In genomic region chr1:92949426-92949825, GRCm38 (mm10) we compare ENCODE assay signal across 8 mouse cellular contexts. TPM values are rescaled to one million over a fixed set of nuclear protein-coding genes. Genes with fewer than 3 reads are reported as not detected.
DNase-seq lines count a peak whose midpoint lies in the region; ATAC-seq and TF ChIP-seq lines count a peak whose summit lies in the region.

No protein-coding gene starts in this region.

- no peak overlapping the region for H3K27ac ChIP-seq in forebrain, postnatal 0 days (ENCODE audit: low read depth, low read length)
- no peak overlapping the region for H3K27ac ChIP-seq in forebrain, embryonic 10.5 days
- H3K27ac ChIP-seq in midbrain, postnatal 0 days (ENCODE audit: low read depth, low read length), result no peak overlapping the region
- no peak overlapping the region for H3K27ac ChIP-seq in midbrain, embryonic 10.5 days (replicated peaks)
- no peak overlapping the region for H3K27ac ChIP-seq in embryonic facial prominence, embryonic 10.5 days (replicated peaks)
- H3K27ac ChIP-seq in small intestine, adult 2 months (ENCODE audit: insufficient read depth, low read depth, low read length), result peak overlapping the region; percentile 65

- no peaks in the 10 kb centered on the region for H3K9me3 ChIP-seq in forebrain, postnatal 0 days (ENCODE audit: low read length)
- H3K9me3 ChIP-seq in forebrain, embryonic 10.5 days, result no peaks in the 10 kb centered on the region
- no peaks in the 10 kb centered on the region for H3K9me3 ChIP-seq in midbrain, postnatal 0 days (ENCODE audit: low read length)
- H3K9me3 ChIP-seq in midbrain, embryonic 10.5 days (replicated peaks), result no peaks in the 10 kb centered on the region
- no peaks in the 10 kb centered on the region for H3K9me3 ChIP-seq in embryonic facial prominence, embryonic 10.5 days

- no peaks in the 10 kb centered on the region for H3K27me3 ChIP-seq in forebrain, postnatal 0 days (ENCODE audit: insufficient read depth, low read length)
- H3K27me3 ChIP-seq in forebrain, embryonic 10.5 days (ENCODE audit: poor library complexity, severe bottlenecking), result no peaks in the 10 kb centered on the region
- H3K27me3 ChIP-seq in midbrain, postnatal 0 days (ENCODE audit: insufficient read depth, low read length), result no peaks in the 10 kb centered on the region
- no peaks in the 10 kb centered on the region for H3K27me3 ChIP-seq in midbrain, embryonic 10.5 days (ENCODE audit: low read depth, poor library complexity, severe bottlenecking)
- H3K27me3 ChIP-seq in embryonic facial prominence, embryonic 10.5 days (replicated peaks; ENCODE audit: low read depth, poor library complexity, severe bottlenecking), result no peaks in the 10 kb centered on the region
- no peaks in the 10 kb centered on the region for H3K27me3 ChIP-seq in small intestine, adult 2 months (ENCODE audit: control insufficient read depth, insufficient read depth, low read length)

- no peak; the same call in 1 of the 2 replicates for TF ChIP-seq POLR2A in small intestine, adult 2 months (IDR thresholded peaks at IDR 0.05; ENCODE audit: low read depth, low read length)

- H3K4me3 ChIP-seq in forebrain, postnatal 0 days (ENCODE audit: low read depth, low read length), result no peak overlapping the region
- H3K4me3 ChIP-seq in forebrain, embryonic 10.5 days, result no peak overlapping the region
- no peak overlapping the region for H3K4me3 ChIP-seq in midbrain, postnatal 0 days (ENCODE audit: low read depth, low read length)
- H3K4me3 ChIP-seq in midbrain, embryonic 10.5 days, result no peak overlapping the region
- H3K4me3 ChIP-seq in embryonic facial prominence, embryonic 10.5 days, result no peak overlapping the region
- peak overlapping the region; percentile 68 for H3K4me3 ChIP-seq in small intestine, adult 2 months (ENCODE audit: low read depth, low read length)

- TF ChIP-seq CTCF in forebrain, postnatal 0 days (IDR thresholded peaks at IDR 0.05; ENCODE audit: low read depth), result peak; percentile 51
- peak; percentile 60 for TF ChIP-seq CTCF in midbrain, postnatal 0 days (IDR thresholded peaks at IDR 0.05)
- peak; percentile 60; the same call in 1 of the 2 replicates for TF ChIP-seq CTCF in small intestine, adult 2 months (IDR thresholded peaks at IDR 0.05; ENCODE audit: extremely low read depth, insufficient read length, insufficient replicate concordance, low read depth, low read length)

- no peaks in the 10 kb centered on the region for H3K4me1 ChIP-seq in forebrain, postnatal 0 days (ENCODE audit: insufficient read depth)
- no peaks in the 10 kb centered on the region for H3K4me1 ChIP-seq in forebrain, embryonic 10.5 days
- H3K4me1 ChIP-seq in midbrain, postnatal 0 days (ENCODE audit: insufficient read depth, low read length), result no peaks in the 10 kb centered on the region
- no peaks in the 10 kb centered on the region for H3K4me1 ChIP-seq in midbrain, embryonic 10.5 days
- no peaks in the 10 kb centered on the region for H3K4me1 ChIP-seq in embryonic facial prominence, embryonic 10.5 days
- peaks cover 14% of the 10 kb centered on the region; the same call in 1 of the 2 replicates for H3K4me1 ChIP-seq in small intestine, adult 2 months (ENCODE audit: control insufficient read depth, insufficient read depth, insufficient read length, low read length)

- no peak for DNase-seq in forebrain, postnatal 0 days
- no peak for DNase-seq in forebrain, embryonic 10.5 days (ENCODE audit: extremely low spot score, low spot score)
- DNase-seq in midbrain, postnatal 0 days (ENCODE audit: low spot score), result no peak
- DNase-seq in midbrain, embryonic 10.5 days (ENCODE audit: low spot score), result no peak
- peak; percentile 29 for DNase-seq in embryonic facial prominence, embryonic 10.5 days (ENCODE audit: low spot score)
- DNase-seq in frontal cortex, postnatal 25 days (ENCODE audit: low spot score in 2 of 2), result no peak
- DNase-seq in layer of hippocampus, postnatal 25 days (ENCODE audit: extremely low spot score in 1 of 2, low spot score in 1 of 2), result no peak

- H3K36me3 ChIP-seq in forebrain, postnatal 0 days (ENCODE audit: insufficient read depth), result peaks cover 55% of the 10 kb centered on the region
- H3K36me3 ChIP-seq in forebrain, embryonic 10.5 days (replicated peaks), result peaks cover 55% of the 10 kb centered on the region
- peaks cover 48% of the 10 kb centered on the region for H3K36me3 ChIP-seq in midbrain, postnatal 0 days (ENCODE audit: insufficient read depth, low read length)
- H3K36me3 ChIP-seq in midbrain, embryonic 10.5 days, result peaks cover 53% of the 10 kb centered on the region
- H3K36me3 ChIP-seq in embryonic facial prominence, embryonic 10.5 days (replicated peaks), result peaks cover 56% of the 10 kb centered on the region
- peaks cover 23% of the 10 kb centered on the region for H3K36me3 ChIP-seq in small intestine, adult 2 months (ENCODE audit: control insufficient read depth, insufficient read depth, low read length)

- 60% methylated on average over 6 of the region's 6 CpGs for WGBS in forebrain, postnatal 0 days
- WGBS in forebrain, embryonic 10.5 days, result 65% methylated on average over 6 of the region's 6 CpGs
- WGBS in midbrain, postnatal 0 days, result 63% methylated on average over 6 of the region's 6 CpGs
- 64% methylated on average over 6 of the region's 6 CpGs for WGBS in midbrain, embryonic 10.5 days
- 66% methylated on average over 6 of the region's 6 CpGs for WGBS in embryonic facial prominence, embryonic 10.5 days
- 34% methylated on average over 6 of the region's 6 CpGs for WGBS in small intestine, adult 2 months

- H3K9ac ChIP-seq in forebrain, postnatal 0 days, result no peak overlapping the region
- no peak overlapping the region for H3K9ac ChIP-seq in midbrain, postnatal 0 days (replicated peaks; ENCODE audit: low read length, poor library complexity, severe bottlenecking)

- no peak overlapping the region for H3K4me2 ChIP-seq in forebrain, postnatal 0 days (ENCODE audit: low read depth)
- no peak overlapping the region for H3K4me2 ChIP-seq in midbrain, postnatal 0 days (ENCODE audit: low read depth, low read length, poor library complexity, severe bottlenecking)

- no peak for ATAC-seq in forebrain, postnatal 0 days
- no peak for ATAC-seq in midbrain, postnatal 0 days (ENCODE audit: low FRiP score)

RNA-seq across cellular contexts. Expression of gene Gpr35, which starts 1.2 kb away (rescaled TPM):
- total RNA-seq in forebrain, postnatal 0 days (2014; rRNA removed), result 0.38 and 1.8 TPM in 2 replicates
- 0.28 and 0.44 TPM in 2 replicates for polyA plus RNA-seq in forebrain, postnatal 0 days (2015; fragmentation: Nextera tagmentation; extraction: Ambion mirVana)
- polyA plus RNA-seq in forebrain, embryonic 10.5 days (2016; fragmentation: Nextera tagmentation; extraction: Ambion mirVana), result 0.05 and 0.14 TPM in 2 replicates
- total RNA-seq in midbrain, postnatal 0 days (2014; rRNA removed), result 0.76 and 0.88 TPM in 2 replicates
- polyA plus RNA-seq in midbrain, postnatal 0 days (2015; fragmentation: Nextera tagmentation; extraction: Ambion mirVana), result 0.36 and 0.73 TPM in 2 replicates
- polyA plus RNA-seq in midbrain, embryonic 10.5 days (2016; fragmentation: Nextera tagmentation; extraction: Ambion mirVana), result 0.36 and 0.39 TPM in 2 replicates
- 0.13 and 0.19 TPM in 2 replicates for polyA plus RNA-seq in embryonic facial prominence, embryonic 10.5 days (2016; fragmentation: Nextera tagmentation; extraction: Ambion mirVana)
- polyA plus RNA-seq in small intestine, adult 2 months (2012; rRNA removed), result 16.4 and 25.9 TPM in 2 replicates
- total RNA-seq in layer of hippocampus, postnatal 25 days (2021), result under 1 TPM; 0.37 to 0.87 TPM

RNA-seq across cellular contexts. Expression of gene Capn10, which starts 15.2 kb away (rescaled TPM):
- total RNA-seq in forebrain, postnatal 0 days (2014; rRNA removed), result 84.2 and 97.3 TPM in 2 replicates
- polyA plus RNA-seq in forebrain, postnatal 0 days (2015; fragmentation: Nextera tagmentation; extraction: Ambion mirVana), result 47.7 and 56.7 TPM in 2 replicates
- polyA plus RNA-seq in forebrain, embryonic 10.5 days (2016; fragmentation: Nextera tagmentation; extraction: Ambion mirVana), result 37.3 and 42.7 TPM in 2 replicates
- total RNA-seq in midbrain, postnatal 0 days (2014; rRNA removed), result 84.7 and 101 TPM in 2 replicates
- polyA plus RNA-seq in midbrain, postnatal 0 days (2015; fragmentation: Nextera tagmentation; extraction: Ambion mirVana), result 52.8 and 55.6 TPM in 2 replicates
- polyA plus RNA-seq in midbrain, embryonic 10.5 days (2016; fragmentation: Nextera tagmentation; extraction: Ambion mirVana), result 43.1 and 50.8 TPM in 2 replicates
- polyA plus RNA-seq in embryonic facial prominence, embryonic 10.5 days (2016; fragmentation: Nextera tagmentation; extraction: Ambion mirVana), result 37.7 and 42.0 TPM in 2 replicates
- polyA plus RNA-seq in small intestine, adult 2 months (2012; rRNA removed), result 13.7 and 29.0 TPM in 2 replicates
- total RNA-seq in layer of hippocampus, postnatal 25 days (2021), result 10 to 100 TPM; 40.8 to 49.5 TPM

RNA-seq across cellular contexts. Expression of gene Rnpepl1, which starts 38.8 kb away (rescaled TPM):
- total RNA-seq in forebrain, postnatal 0 days (2014; rRNA removed), result 36.8 and 37.5 TPM in 2 replicates
- 21.3 and 25.3 TPM in 2 replicates for polyA plus RNA-seq in forebrain, postnatal 0 days (2015; fragmentation: Nextera tagmentation; extraction: Ambion mirVana)
- 21.2 and 22.7 TPM in 2 replicates for polyA plus RNA-seq in forebrain, embryonic 10.5 days (2016; fragmentation: Nextera tagmentation; extraction: Ambion mirVana)
- total RNA-seq in midbrain, postnatal 0 days (2014; rRNA removed), result 37.2 and 39.3 TPM in 2 replicates
- polyA plus RNA-seq in midbrain, postnatal 0 days (2015; fragmentation: Nextera tagmentation; extraction: Ambion mirVana), result 28.0 and 29.6 TPM in 2 replicates
- polyA plus RNA-seq in midbrain, embryonic 10.5 days (2016; fragmentation: Nextera tagmentation; extraction: Ambion mirVana), result 20.1 and 22.9 TPM in 2 replicates
- polyA plus RNA-seq in embryonic facial prominence, embryonic 10.5 days (2016; fragmentation: Nextera tagmentation; extraction: Ambion mirVana), result 26.4 and 28.0 TPM in 2 replicates
- 240 and 410 TPM in 2 replicates for polyA plus RNA-seq in small intestine, adult 2 months (2012; rRNA removed)
- total RNA-seq in layer of hippocampus, postnatal 25 days (2021), result 10 to 100 TPM; 33.9 to 47.9 TPM

RNA-seq across cellular contexts. Expression of gene Dusp28, which starts 42.6 kb away (rescaled TPM):
- 17.4 and 25.7 TPM in 2 replicates for total RNA-seq in forebrain, postnatal 0 days (2014; rRNA removed)
- 22.3 and 24.0 TPM in 2 replicates for polyA plus RNA-seq in forebrain, postnatal 0 days (2015; fragmentation: Nextera tagmentation; extraction: Ambion mirVana)
- 14.3 and 14.8 TPM in 2 replicates for polyA plus RNA-seq in forebrain, embryonic 10.5 days (2016; fragmentation: Nextera tagmentation; extraction: Ambion mirVana)
- 30.2 and 34.8 TPM in 2 replicates for total RNA-seq in midbrain, postnatal 0 days (2014; rRNA removed)
- 24.6 and 25.4 TPM in 2 replicates for polyA plus RNA-seq in midbrain, postnatal 0 days (2015; fragmentation: Nextera tagmentation; extraction: Ambion mirVana)
- polyA plus RNA-seq in midbrain, embryonic 10.5 days (2016; fragmentation: Nextera tagmentation; extraction: Ambion mirVana), result 14.0 and 14.7 TPM in 2 replicates
- polyA plus RNA-seq in embryonic facial prominence, embryonic 10.5 days (2016; fragmentation: Nextera tagmentation; extraction: Ambion mirVana), result 11.0 and 11.9 TPM in 2 replicates
- 21.5 and 29.9 TPM in 2 replicates for polyA plus RNA-seq in small intestine, adult 2 months (2012; rRNA removed)
- 10 to 100 TPM; 12.8 to 13.0 TPM for total RNA-seq in layer of hippocampus, postnatal 25 days (2021)

RNA-seq across cellular contexts. Expression of gene Ankmy1, which starts 46.7 kb away (rescaled TPM):
- total RNA-seq in forebrain, postnatal 0 days (2014; rRNA removed), result 0.33 and 0.46 TPM in 2 replicates
- polyA plus RNA-seq in forebrain, postnatal 0 days (2015; fragmentation: Nextera tagmentation; extraction: Ambion mirVana), result 0.24 and 0.27 TPM in 2 replicates
- polyA plus RNA-seq in forebrain, embryonic 10.5 days (2016; fragmentation: Nextera tagmentation; extraction: Ambion mirVana), result 0.34 and 0.90 TPM in 2 replicates
- 0.28 TPM in 1 of 2 replicates, not detected in the other for total RNA-seq in midbrain, postnatal 0 days (2014; rRNA removed)
- 0.39 and 0.56 TPM in 2 replicates for polyA plus RNA-seq in midbrain, postnatal 0 days (2015; fragmentation: Nextera tagmentation; extraction: Ambion mirVana)
- 0.30 and 0.35 TPM in 2 replicates for polyA plus RNA-seq in midbrain, embryonic 10.5 days (2016; fragmentation: Nextera tagmentation; extraction: Ambion mirVana)
- 0.30 and 0.45 TPM in 2 replicates for polyA plus RNA-seq in embryonic facial prominence, embryonic 10.5 days (2016; fragmentation: Nextera tagmentation; extraction: Ambion mirVana)
- polyA plus RNA-seq in small intestine, adult 2 months (2012; rRNA removed), result 0.15 TPM in 1 of 2 replicates, not detected in the other
- under 1 TPM in 1 of 2 experiments, not detected in 1; 0.16 TPM for total RNA-seq in layer of hippocampus, postnatal 25 days (2021)

Comparison
In these comparisons a context has a peak if more than half of its experiments do, and no peak if none do; other contexts are left out.
1. RNA of gene Gpr35, which starts 1.2 kb away (polyA plus RNA-seq): 16.4 to 25.9 TPM in small intestine, adult 2 months; 0.36 to 0.73 TPM in midbrain, postnatal 0 days, 0.28 to 0.44 TPM in forebrain, postnatal 0 days, 0.36 to 0.39 TPM in midbrain, embryonic 10.5 days, 0.13 to 0.19 TPM in embryonic facial prominence, embryonic 10.5 days and 0.05 to 0.14 TPM in forebrain, embryonic 10.5 days; every median in the first group is over 10 times any median in the second.
2. Peak in every context shown above with its lines, with median percentiles within 50 percentile points of each other: CTCF ChIP-seq.